Comparison of ENCODE assay signal across 8 mouse cellular contexts in genomic region chr4:72157931-72158371, GRCm38 (mm10). TPM values are rescaled to one million over a fixed set of nuclear protein-coding genes. Genes with fewer than 3 reads are reported as not detected.
DNase-seq lines count a peak whose midpoint lies in the region; ATAC-seq and TF ChIP-seq lines count a peak whose summit lies in the region.

No protein-coding gene starts in this region.

- H3K27ac ChIP-seq in heart, embryonic 11.5 days (ENCODE audit: low read depth, low read length), result no peak overlapping the region
- no peak overlapping the region for H3K27ac ChIP-seq in lung, embryonic 14.5 days (ENCODE audit: low read depth)
- H3K27ac ChIP-seq in embryonic facial prominence, embryonic 13.5 days, result no peak overlapping the region
- no peak overlapping the region for H3K27ac ChIP-seq in midbrain, embryonic 15.5 days

- no peak for DNase-seq in heart, adult 8-10 months (ENCODE audit: low spot score)
- no peak for DNase-seq in lung, embryonic 14.5 days
- no peak for DNase-seq in lung, postnatal 25 days (ENCODE audit: low spot score)
- DNase-seq in yolk sac, embryonic 10.5 days (ENCODE audit: low spot score), result no peak

- H3K9ac ChIP-seq in heart, embryonic 11.5 days (ENCODE audit: low read depth, low read length), result no peak overlapping the region
- H3K9ac ChIP-seq in lung, embryonic 14.5 days, result no peak overlapping the region
- H3K9ac ChIP-seq in embryonic facial prominence, embryonic 13.5 days, result no peak overlapping the region
- no peak overlapping the region for H3K9ac ChIP-seq in midbrain, embryonic 15.5 days

- H3K9me3 ChIP-seq in heart, embryonic 11.5 days (replicated peaks; ENCODE audit: control insufficient read depth, low read length), result no peaks in the 10 kb centered on the region
- no peaks in the 10 kb centered on the region for H3K9me3 ChIP-seq in lung, embryonic 14.5 days (ENCODE audit: low read depth, low read length)
- no peaks in the 10 kb centered on the region for H3K9me3 ChIP-seq in embryonic facial prominence, embryonic 13.5 days
- H3K9me3 ChIP-seq in midbrain, embryonic 15.5 days, result no peaks in the 10 kb centered on the region

- whole genome bisulfite sequencing in heart, embryonic 11.5 days (ENCODE audit: insufficient replicate concordance), result 48% methylated on average over 10 of the region's 10 CpGs
- WGBS in lung, embryonic 14.5 days, result 56% methylated on average over 10 of the region's 10 CpGs
- 70% methylated on average over 10 of the region's 10 CpGs for WGBS in embryonic facial prominence, embryonic 13.5 days
- WGBS in midbrain, embryonic 15.5 days, result 50% methylated on average over 10 of the region's 10 CpGs

- H3K4me2 ChIP-seq in heart, embryonic 11.5 days, result no peak overlapping the region; the same call in 1 of the 2 replicates
- no peak overlapping the region for H3K4me2 ChIP-seq in lung, embryonic 14.5 days
- no peak overlapping the region for H3K4me2 ChIP-seq in embryonic facial prominence, embryonic 13.5 days
- H3K4me2 ChIP-seq in midbrain, embryonic 15.5 days, result no peak overlapping the region

- no peaks in the 10 kb centered on the region for H3K36me3 ChIP-seq in heart, embryonic 11.5 days (ENCODE audit: control insufficient read depth, insufficient read depth, low read length)
- peaks cover 18% of the 10 kb centered on the region for H3K36me3 ChIP-seq in lung, embryonic 14.5 days (ENCODE audit: insufficient read depth)
- peaks cover 41% of the 10 kb centered on the region for H3K36me3 ChIP-seq in embryonic facial prominence, embryonic 13.5 days
- H3K36me3 ChIP-seq in midbrain, embryonic 15.5 days (replicated peaks), result no peaks in the 10 kb centered on the region

- H3K27me3 ChIP-seq in heart, embryonic 11.5 days (ENCODE audit: control insufficient read depth, insufficient read depth, low read length), result peaks cover 10% of the 10 kb centered on the region
- no peaks in the 10 kb centered on the region for H3K27me3 ChIP-seq in lung, embryonic 14.5 days (ENCODE audit: insufficient read depth, low read length)
- no peaks in the 10 kb centered on the region for H3K27me3 ChIP-seq in embryonic facial prominence, embryonic 13.5 days
- no peaks in the 10 kb centered on the region for H3K27me3 ChIP-seq in midbrain, embryonic 15.5 days (replicated peaks)

- peaks cover 11% of the 10 kb centered on the region for H3K4me1 ChIP-seq in heart, embryonic 11.5 days (ENCODE audit: control insufficient read depth, insufficient read depth, low read length)
- no peaks in the 10 kb centered on the region for H3K4me1 ChIP-seq in lung, embryonic 14.5 days (ENCODE audit: insufficient read depth)
- H3K4me1 ChIP-seq in embryonic facial prominence, embryonic 13.5 days, result peaks cover 9% of the 10 kb centered on the region
- peaks cover 14% of the 10 kb centered on the region; the same call in 1 of the 2 replicates for H3K4me1 ChIP-seq in midbrain, embryonic 15.5 days

- ATAC-seq in heart, embryonic 11.5 days (replicated peaks; ENCODE audit: insufficient number of reproducible peaks, low FRiP score, low TSS enrichment), result peak; percentile 59
- ATAC-seq in lung, embryonic 14.5 days (ENCODE audit: insufficient read depth), result peak; percentile 35; the same call in 1 of the 2 replicates
- peak; percentile 26; the same call in 1 of the 2 replicates for ATAC-seq in embryonic facial prominence, embryonic 13.5 days (ENCODE audit: insufficient number of reproducible peaks, insufficient read depth, low FRiP score, low TSS enrichment, low read depth)
- peak; percentile 51 for ATAC-seq in midbrain, embryonic 15.5 days (replicated peaks)
- no peak for ATAC-seq in erythroblast, adult 5-6 weeks (replicated peaks; ENCODE audit: low FRiP score, poor library complexity, severe bottlenecking)

- H3K4me3 ChIP-seq in heart, embryonic 11.5 days (ENCODE audit: low read depth, low read length), result no peak overlapping the region
- H3K4me3 ChIP-seq in lung, embryonic 14.5 days (ENCODE audit: low read depth, low read length), result no peak overlapping the region
- no peak overlapping the region for H3K4me3 ChIP-seq in embryonic facial prominence, embryonic 13.5 days
- H3K4me3 ChIP-seq in midbrain, embryonic 15.5 days, result no peak overlapping the region

- TF ChIP-seq CTCF in lung, embryonic 14.5 days (IDR thresholded peaks at IDR 0.05; ENCODE audit: low read depth), result no peak

RNA-seq across cellular contexts. Expression of gene Tle1, which starts 42.8 kb away (rescaled TPM):
- 9.7 and 11.7 TPM in 2 replicates for polyA plus RNA-seq in heart, embryonic 11.5 days (2014; fragmentation: Nextera tagmentation; extraction: Ambion mirVana)
- 10 to 100 TPM in 1 of 4 experiments, 1 to 10 TPM in 3; 6.6 to 10.1 (median 7.9) TPM for total RNA-seq in heart, adult 8-10 months (2022)
- polyA plus RNA-seq in lung, embryonic 14.5 days (2014; fragmentation: Nextera tagmentation; extraction: Ambion mirVana), result 24.1 and 25.1 TPM in 2 replicates
- 32.6 and 36.7 TPM in 2 replicates for polyA plus RNA-seq in embryonic facial prominence, embryonic 13.5 days (2015; fragmentation: Nextera tagmentation; extraction: Ambion mirVana)
- polyA plus RNA-seq in midbrain, embryonic 15.5 days (2015; fragmentation: Nextera tagmentation; extraction: Ambion mirVana), result 32.7 and 39.4 TPM in 2 replicates
- total RNA-seq in erythroblast, adult 5-6 weeks (2015; ENCODE audit: low replicate concordance), result 8.6 TPM in 2 replicates
- 2.9 and 3.1 TPM in 2 replicates for total RNA-seq in erythroblast, adult 5-6 weeks (2017; ENCODE audit: low replicate concordance)
